Mouse (Mus musculus): ENCODE measurements around the gene Zic1.

DNA sequence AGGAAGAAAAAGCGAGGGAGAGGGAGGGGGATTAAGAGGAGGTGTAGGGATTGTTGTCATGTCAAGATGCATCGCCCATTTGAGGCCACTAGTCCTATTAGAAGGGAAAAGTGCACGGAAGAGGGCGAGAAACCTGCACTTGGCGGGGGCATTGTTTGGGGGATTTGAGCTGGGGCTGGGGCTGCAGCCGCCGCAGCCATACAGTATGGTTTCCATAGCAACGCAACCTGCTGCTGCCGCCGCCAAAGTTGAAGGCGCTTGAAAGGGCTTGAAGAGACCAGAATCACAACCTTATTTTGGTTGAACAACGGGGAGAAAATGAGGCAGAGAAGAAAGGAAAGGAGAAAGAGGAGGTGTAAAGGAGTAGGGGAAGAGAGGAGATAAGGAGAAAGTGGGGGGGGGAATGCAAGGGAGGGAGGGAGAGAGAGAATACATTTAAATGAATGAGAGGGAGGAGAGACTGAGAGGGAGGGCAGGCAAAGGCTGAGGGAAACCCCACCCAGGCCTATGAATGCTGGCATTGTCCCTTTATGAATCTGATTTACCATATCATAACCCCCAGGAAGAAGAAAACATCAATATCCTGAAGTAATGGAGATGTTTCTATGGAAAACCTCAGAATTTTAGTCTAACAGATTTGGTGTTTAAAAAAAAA is 48.5 kb upstream of the Zic1 start:
- TF ChIP-seq CTCF (IDR thresholded peaks at IDR 0.05; ENCODE audit: insufficient read depth, low read length) (no peak), POLR2A (IDR thresholded peaks at IDR 0.05; ENCODE audit: borderline replicate concordance, extremely low read depth, low read depth, low read length) (no peak)
